8 mouse cellular contexts compared by ENCODE assay signal in the genomic region with DNA sequence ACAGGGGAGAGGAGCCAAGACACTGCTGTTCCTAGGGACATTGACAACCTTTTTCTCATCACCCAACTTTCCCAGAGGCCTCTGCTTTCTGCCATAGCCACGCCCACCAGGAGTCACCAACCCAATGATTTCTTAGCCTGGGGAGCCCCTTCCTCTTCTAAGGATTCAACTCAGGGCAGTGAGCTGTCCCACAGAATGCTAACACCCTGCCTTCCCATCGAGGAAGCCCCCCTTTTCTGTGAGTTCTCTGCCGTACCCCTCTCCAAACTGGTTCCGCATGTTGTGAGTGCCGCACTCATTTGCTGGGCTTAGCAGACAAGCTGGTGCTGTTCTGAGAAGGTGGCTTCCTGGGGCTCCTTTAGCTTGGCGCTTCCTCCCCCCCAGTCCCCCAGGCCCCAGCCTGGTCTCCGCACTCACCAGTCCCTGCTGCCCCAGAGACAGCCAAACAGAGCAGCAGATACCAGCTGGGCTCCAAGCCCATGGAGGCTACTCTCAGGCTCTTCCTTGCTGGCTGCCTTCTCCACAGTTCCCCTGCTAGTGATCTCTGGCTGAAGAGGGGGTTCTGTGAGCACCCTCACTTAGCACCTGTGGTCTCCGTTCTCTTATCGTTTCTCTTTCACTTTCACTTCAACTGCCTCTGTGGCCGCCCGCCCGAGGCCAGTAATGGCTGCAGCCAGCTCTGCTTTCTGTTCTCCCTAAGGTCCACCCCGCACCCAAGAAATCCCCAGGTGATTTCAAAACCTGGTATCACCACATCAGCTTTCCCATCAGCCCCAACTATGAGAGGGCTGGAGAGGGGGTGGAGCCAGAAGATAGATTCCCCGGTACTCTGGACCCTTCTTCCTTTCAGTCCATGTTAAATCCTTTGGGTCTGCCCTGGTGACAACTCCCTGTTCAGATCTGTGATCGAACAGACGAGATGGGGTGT. TPM values are rescaled to one million over a fixed set of nuclear protein-coding genes. Genes with fewer than 3 reads are reported as not detected.
DNase-seq lines count a peak whose midpoint lies in the region.

A gene (minus strand): TSS at position 744 of the 928 bp plus-strand sequence.

- under 1% methylated on average over 16 of the region's 16 CpGs for WGBS in large intestine, adult 2 months

- H3K4me1 ChIP-seq in brown adipose tissue, adult 24 weeks (ENCODE audit: control insufficient read depth, insufficient read depth, insufficient read length, low read length) = peaks cover 16% of the 10 kb centered on the region

- intact Hi-C loops in heart, postnatal 25 days (cut with DNase I) = no loop called here

- H3K27ac ChIP-seq in brown adipose tissue, adult 24 weeks (replicated peaks; ENCODE audit: low read depth, low read length) = peak within 1 kb of the TSS; percentile 90

- H3K4me3 ChIP-seq in brown adipose tissue, adult 24 weeks (ENCODE audit: insufficient read depth, low read depth, low read length) = peak within 1 kb of the TSS; percentile 91

- peak; percentile 50 for DNase-seq in MEL-GATA-1-ER (ENCODE audit: extremely low read depth, low read depth)
- peak; percentile 28 for DNase-seq in fibroblast of lung, adult 2 months (ENCODE audit: low read depth)
- peak; percentile 47 for DNase-seq in heart, postnatal 25 days (ENCODE audit: low spot score)
- no peak for DNase-seq in large intestine, adult 2 months (ENCODE audit: low read depth, low spot score)
- peak; percentile 80 for DNase-seq in lung, postnatal 10 days
- DNase-seq in ovary, postnatal 10 days (ENCODE audit: low spot score) = peak; percentile 52
- peak; percentile 84 for DNase-seq in thymus, postnatal 4 days

RNA-seq across cellular contexts. Expression of the gene that starts here (rescaled TPM):
- 16.1 and 24.1 TPM in 2 replicates for polyA plus RNA-seq in brown adipose tissue, adult 24 weeks (2012; ENCODE audit: insufficient read depth, insufficient read length, missing spikeins)
- total RNA-seq in heart, postnatal 25 days (2021) = 1 to 10 TPM; 4.1 to 5.0 TPM
- polyA plus RNA-seq in large intestine, adult 2 months (2012; rRNA removed) = 58.9 and 64.5 TPM in 2 replicates
